Mouse (Mus musculus): ENCODE data around the gene Exog. TPM values are rescaled to one million over a fixed set of nuclear protein-coding genes. Genes with fewer than 3 reads are reported as not detected.

The Exog gene
- polyA plus RNA-seq (2014; fragmentation: Nextera tagmentation; extraction: Ambion mirVana) = 39.5 and 39.9 TPM in 2 replicates

- H3K27me3 ChIP-seq (ENCODE audit: control insufficient read depth, insufficient read depth, low read length) = no peaks in the 10 kb centered on the region
- no peaks in the 10 kb centered on the region for H3K9me3 ChIP-seq (ENCODE audit: control insufficient read depth, low read length)
- 0 out of 2 replicates have a peak within 1 kb of the TSS, but pooled peaks have one; percentile 40 for H3K27ac ChIP-seq (ENCODE audit: low read depth, low read length)
- peak within 1 kb of the TSS; percentile 89 for H3K4me2 ChIP-seq
- H3K4me1 ChIP-seq (ENCODE audit: control insufficient read depth, insufficient read depth, low read length) = peaks cover 9% of the 10 kb centered on the region
- WGBS = under 1% methylated on average over 52 of the region's 52 CpGs
- peak within 1 kb of the TSS; percentile 91 for H3K4me3 ChIP-seq (ENCODE audit: low read depth, low read length)
- peak; percentile 100 for DNase-seq (ENCODE audit: low spot score, missing footprints)
- peak; percentile 96 for ATAC-seq (ENCODE audit: low FRiP score)
- H3K9ac ChIP-seq (ENCODE audit: low read length) = peak within 1 kb of the TSS; percentile 96
- peaks cover 14% of the 10 kb centered on the region for H3K36me3 ChIP-seq (ENCODE audit: control insufficient read depth, insufficient read depth, low read length)
These were observed at the start of gene Exog for GRCm38 (mm10) chr9:119444738-119445429. Gene Exog (plus strand): TSS chr9:119444943.

GRCm38 (mm10) chr9:119401351-119401750, 43.4 kb upstream of the Exog start:
- peaks cover 30% of the 10 kb centered on the region for H3K4me1 ChIP-seq (ENCODE audit: control insufficient read depth, insufficient read depth, low read length)
- H3K36me3 ChIP-seq (ENCODE audit: control insufficient read depth, insufficient read depth, low read length) = no peaks in the 10 kb centered on the region
- no peak for DNase-seq (ENCODE audit: low spot score, missing footprints)
- H3K9me3 ChIP-seq (ENCODE audit: control insufficient read depth, low read length) = no peaks in the 10 kb centered on the region
- H3K4me3 ChIP-seq (ENCODE audit: low read depth, low read length) = peak overlapping the region; percentile 95
- H3K9ac ChIP-seq (ENCODE audit: low read length) = peak overlapping the region; percentile 57
- H3K4me2 ChIP-seq = peak overlapping the region; percentile 60
- no peak for ATAC-seq (ENCODE audit: low FRiP score)
- no peak overlapping the region; the same call in 1 of the 2 replicates for H3K27ac ChIP-seq (ENCODE audit: low read depth, low read length)
- no peaks in the 10 kb centered on the region for H3K27me3 ChIP-seq (ENCODE audit: control insufficient read depth, insufficient read depth, low read length)
- WGBS = 8% methylated on average over 7 of the region's 7 CpGs

GRCm38 (mm10) chr9:119401801-119402214, 42.9 kb upstream of the Exog start, which contains the start of gene Acvr2b:
Gene Acvr2b (plus strand): TSS chr9:119402118.
- Histone ChIP-seq H3K27ac (ENCODE audit: low read depth, low read length) (peak within 1 kb of the TSS; percentile 81), H3K4me3 (ENCODE audit: low read depth, low read length) (peak within 1 kb of the TSS; percentile 95), H3K36me3 (ENCODE audit: control insufficient read depth, insufficient read depth, low read length) (no peaks in the 10 kb centered on the region), H3K27me3 (ENCODE audit: control insufficient read depth, insufficient read depth, low read length) (no peaks in the 10 kb centered on the region), H3K9ac (ENCODE audit: low read length) (peak within 1 kb of the TSS; percentile 99), H3K4me2 (peak within 1 kb of the TSS; percentile 86), H3K4me1 (ENCODE audit: control insufficient read depth, insufficient read depth, low read length) (peaks cover 30% of the 10 kb centered on the region), H3K9me3 (ENCODE audit: control insufficient read depth, low read length) (no peaks in the 10 kb centered on the region)
- DNase-seq (ENCODE audit: low spot score, missing footprints) = peak; percentile 100
- under 1% methylated on average over 25 of the region's 32 CpGs for WGBS
- peak; percentile 94 for ATAC-seq (ENCODE audit: low FRiP score)

- Histone ChIP-seq H3K9me3 (ENCODE audit: control insufficient read depth, low read length) (no peaks in the 10 kb centered on the region), H3K4me2 (peak overlapping the region; percentile 86), H3K4me1 (ENCODE audit: control insufficient read depth, insufficient read depth, low read length) (peaks cover 30% of the 10 kb centered on the region), H3K27ac (ENCODE audit: low read depth, low read length) (peak overlapping the region; percentile 81), H3K9ac (ENCODE audit: low read length) (peak overlapping the region; percentile 99), H3K36me3 (ENCODE audit: control insufficient read depth, insufficient read depth, low read length) (no peaks in the 10 kb centered on the region; the same call in 1 of the 2 replicates), H3K4me3 (ENCODE audit: low read depth, low read length) (peak overlapping the region; percentile 95), H3K27me3 (ENCODE audit: control insufficient read depth, insufficient read depth, low read length) (no peaks in the 10 kb centered on the region)
- ATAC-seq (ENCODE audit: low FRiP score) (peak; percentile 28), DNase-seq (ENCODE audit: low spot score, missing footprints) (peak; percentile 95)
- WGBS = under 1% methylated on average over 123 of the region's 127 CpGs
These were observed 42.2 kb upstream of the Exog start for GRCm38 (mm10) chr9:119402253-119403235.

- H3K4me1 ChIP-seq (ENCODE audit: control insufficient read depth, insufficient read depth, low read length) = peaks cover 30% of the 10 kb centered on the region
- no peaks in the 10 kb centered on the region for H3K27me3 ChIP-seq (ENCODE audit: control insufficient read depth, insufficient read depth, low read length)
- H3K27ac ChIP-seq (ENCODE audit: low read depth, low read length) = peak overlapping the region; percentile 81
- H3K9ac ChIP-seq (ENCODE audit: low read length) = peak overlapping the region; percentile 99
- DNase-seq (ENCODE audit: low spot score, missing footprints) (peak; percentile 98), ATAC-seq (ENCODE audit: low FRiP score) (peak; percentile 68)
- WGBS = under 1% methylated on average over 26 of the region's 26 CpGs
- no peaks in the 10 kb centered on the region; the same call in 1 of the 2 replicates for H3K36me3 ChIP-seq (ENCODE audit: control insufficient read depth, insufficient read depth, low read length)
- H3K4me2 ChIP-seq = peak overlapping the region; percentile 86
- peak overlapping the region; percentile 95 for H3K4me3 ChIP-seq (ENCODE audit: low read depth, low read length)
- H3K9me3 ChIP-seq (ENCODE audit: control insufficient read depth, low read length) = no peaks in the 10 kb centered on the region
These were observed 41.5 kb upstream of the Exog start for GRCm38 (mm10) chr9:119403236-119403641.

GRCm38 (mm10) chr9:119404090-119404489, 40.7 kb upstream of the Exog start:
- H3K9ac ChIP-seq (ENCODE audit: low read length) = peak overlapping the region; percentile 99
- H3K27me3 ChIP-seq (ENCODE audit: control insufficient read depth, insufficient read depth, low read length) = no peaks in the 10 kb centered on the region
- no peaks in the 10 kb centered on the region for H3K9me3 ChIP-seq (ENCODE audit: control insufficient read depth, low read length)
- ATAC-seq (ENCODE audit: low FRiP score) (no peak), DNase-seq (ENCODE audit: low spot score, missing footprints) (no peak)
- H3K4me1 ChIP-seq (ENCODE audit: control insufficient read depth, insufficient read depth, low read length) = peaks cover 32% of the 10 kb centered on the region
- 67% methylated on average over 5 of the region's 5 CpGs for whole genome bisulfite sequencing
- H3K4me2 ChIP-seq = peak overlapping the region; percentile 86
- H3K36me3 ChIP-seq (ENCODE audit: control insufficient read depth, insufficient read depth, low read length) = no peaks in the 10 kb centered on the region; the same call in 1 of the 2 replicates
- no peak overlapping the region for H3K27ac ChIP-seq (ENCODE audit: low read depth, low read length)
- H3K4me3 ChIP-seq (ENCODE audit: low read depth, low read length) = peak overlapping the region; percentile 95

- peaks cover 10% of the 10 kb centered on the region; the same call in 1 of the 2 replicates for H3K36me3 ChIP-seq (ENCODE audit: control insufficient read depth, insufficient read depth, low read length)
- H3K27me3 ChIP-seq (ENCODE audit: control insufficient read depth, insufficient read depth, low read length) = no peaks in the 10 kb centered on the region
- no peak for DNase-seq (ENCODE audit: low spot score, missing footprints)
- WGBS = 87% methylated on average over 15 of the region's 15 CpGs
- H3K4me2 ChIP-seq = no peak overlapping the region
- H3K27ac ChIP-seq (ENCODE audit: low read depth, low read length) = no peak overlapping the region
- ATAC-seq (ENCODE audit: low FRiP score) = no peak
- H3K9me3 ChIP-seq (ENCODE audit: control insufficient read depth, low read length) = peaks cover 6% of the 10 kb centered on the region; the same call in 1 of the 2 replicates
- peaks cover 25% of the 10 kb centered on the region for H3K4me1 ChIP-seq (ENCODE audit: control insufficient read depth, insufficient read depth, low read length)
- H3K4me3 ChIP-seq (ENCODE audit: low read depth, low read length) = no peak overlapping the region
- H3K9ac ChIP-seq (ENCODE audit: low read length) = no peak overlapping the region
These were observed 36.9 kb upstream of the Exog start for GRCm38 (mm10) chr9:119407884-119408283.

- H3K36me3 ChIP-seq (ENCODE audit: control insufficient read depth, insufficient read depth, low read length) = peaks cover 11% of the 10 kb centered on the region; the same call in 1 of the 2 replicates
- no peak overlapping the region for H3K9ac ChIP-seq (ENCODE audit: low read length)
- no peaks in the 10 kb centered on the region for H3K27me3 ChIP-seq (ENCODE audit: control insufficient read depth, insufficient read depth, low read length)
- DNase-seq (ENCODE audit: low spot score, missing footprints) (no peak), ATAC-seq (ENCODE audit: low FRiP score) (no peak)
- peaks cover 6% of the 10 kb centered on the region; the same call in 1 of the 2 replicates for H3K9me3 ChIP-seq (ENCODE audit: control insufficient read depth, low read length)
- no peak overlapping the region for H3K4me2 ChIP-seq
- peaks cover 19% of the 10 kb centered on the region for H3K4me1 ChIP-seq (ENCODE audit: control insufficient read depth, insufficient read depth, low read length)
- no peak overlapping the region for H3K4me3 ChIP-seq (ENCODE audit: low read depth, low read length)
- no peak overlapping the region for H3K27ac ChIP-seq (ENCODE audit: low read depth, low read length)
- WGBS = 88% methylated on average over 11 of the region's 11 CpGs
These were observed 35.7 kb upstream of the Exog start for GRCm38 (mm10) chr9:119408898-119409664.

Measured in midbrain, embryonic 11.5 days (tissue).